Mouse (Mus musculus): ENCODE results near the gene Begain. TPM values are rescaled to one million over a fixed set of nuclear protein-coding genes. Genes with fewer than 3 reads are reported as not detected.

The Begain gene
- total RNA-seq, 2 experiments from 2014 or later, result 139 to 145 TPM

GRCm38 (mm10) chr12:109053020-109053806 lies 14.8 kb downstream of the Begain start:
- DNase-seq, result no peak

GRCm38 (mm10) chr12:109049949-109050348 lies 18.1 kb downstream of the Begain start:
- DNase-seq, result no peak

- DNase-seq, result no peak
Observed at GRCm38 (mm10) chr12:109045581-109045980, 22.4 kb downstream of the Begain start.

- DNase-seq, result no peak
Observed at GRCm38 (mm10) chr12:109044497-109044896, 23.5 kb downstream of the Begain start.

- DNase-seq, result peak in 1 of 2 experiments; percentile 10
Observed at GRCm38 (mm10) chr12:109039311-109039710, 28.7 kb downstream of the Begain start.

- DNase-seq, result peak in 1 of 2 experiments; percentile 31
Observed at GRCm38 (mm10) chr12:109038179-109038819, 29.7 kb downstream of the Begain start.

GRCm38 (mm10) chr12:109037026-109037425 lies 31.0 kb downstream of the Begain start:
- no peak for DNase-seq

- no peak for DNase-seq
Observed at GRCm38 (mm10) chr12:109023780-109024179, 44.2 kb downstream of the Begain start.

GRCm38 (mm10) chr12:109022966-109023365 lies 45.1 kb downstream of the Begain start:
- no peak for DNase-seq

- no peak for DNase-seq
Observed at GRCm38 (mm10) chr12:109022181-109022691, 45.8 kb downstream of the Begain start.

GRCm38 (mm10) chr12:109010070-109010649 lies 57.9 kb downstream of the Begain start:
- DNase-seq, result no peak

- DNase-seq, result no peak
Observed at GRCm38 (mm10) chr12:109002978-109003377, 65.0 kb downstream of the Begain start.

GRCm38 (mm10) chr12:108997249-108997648 lies 70.8 kb downstream of the Begain start:
- no peak for DNase-seq

- DNase-seq, result no peak
Observed at GRCm38 (mm10) chr12:108995976-108996636, 71.9 kb downstream of the Begain start.

GRCm38 (mm10) chr12:108994436-108995031 lies 73.5 kb downstream of the Begain start:
- peak; percentile 35 to 37 for DNase-seq

GRCm38 (mm10) chr12:108993046-108993445 lies 75.0 kb downstream of the Begain start:
- DNase-seq, result no peak

GRCm38 (mm10) chr12:108990425-108990824 lies 77.6 kb downstream of the Begain start:
- DNase-seq, result no peak

GRCm38 (mm10) chr12:108987448-108987847 lies 80.6 kb downstream of the Begain start:
- DNase-seq, result no peak

GRCm38 (mm10) chr12:108985025-108985424 lies 83.0 kb downstream of the Begain start:
- no peak for DNase-seq

GRCm38 (mm10) chr12:108984471-108984870 lies 83.5 kb downstream of the Begain start:
- DNase-seq, result no peak

- DNase-seq, result no peak
Observed at GRCm38 (mm10) chr12:108983496-108983895, 84.5 kb downstream of the Begain start.

GRCm38 (mm10) chr12:108982684-108982960 lies 85.4 kb downstream of the Begain start:
- DNase-seq, result no peak
